Mouse (Mus musculus) intestine, embryonic 16.5 days (tissue): ENCODE data around the gene Nppc. TPM values are rescaled to one million over a fixed set of nuclear protein-coding genes. Genes with fewer than 3 reads are reported as not detected.

Experiments used
- ATAC-seq: fragments of 200-750 bp; cut with Nextera tagmentation; 2 replicates; pipeline ENCODE4 v1.8.0; 2017; ENCODE audit warnings: moderate TSS enrichment, moderate library complexity
- H3K27ac ChIP-seq: fragments of 300-500 bp; sonication (generic); 2 replicates; pipeline ENCODE4 v1.5.1; 2014; ENCODE audit warnings: mild to moderate bottlenecking, low read length
- H3K27me3 ChIP-seq: fragments of 300-500 bp; sonication (generic); replicated peaks from 2 replicates; pipeline ENCODE4 v1.6.1; 2014; ENCODE audit warnings: low read length, control low read depth, mixed read lengths; ENCODE audit not compliant: control insufficient read depth, insufficient read depth
- H3K36me3 ChIP-seq: fragments of 300-500 bp; sonication (generic); 2 replicates; pipeline ENCODE4 v1.6.1; 2014; ENCODE audit warnings: low read length, control low read depth; ENCODE audit not compliant: control insufficient read depth, insufficient read depth
- H3K4me1 ChIP-seq: fragments of 300-500 bp; sonication (generic); 2 replicates; pipeline ENCODE4 v1.6.1; 2014; ENCODE audit warnings: low read length, control low read depth, mixed read lengths; ENCODE audit not compliant: control insufficient read depth, insufficient read depth
- H3K4me2 ChIP-seq: fragments of 300-500 bp; sonication (generic); 2 replicates; pipeline ENCODE4 v1.6.1; 2014; ENCODE audit warnings: low read depth, low read length, control low read depth
- H3K4me3 ChIP-seq: fragments of 300-500 bp; sonication (generic); 2 replicates; pipeline ENCODE4 v1.5.1; 2014; ENCODE audit warnings: mild to moderate bottlenecking, low read length
- H3K9ac ChIP-seq: fragments of 300-500 bp; sonication (generic); 2 replicates; pipeline ENCODE4 v1.6.1; 2014; ENCODE audit warnings: low read depth, low read length
- H3K9me3 ChIP-seq: fragments of 300-500 bp; sonication (generic); 2 replicates; pipeline ENCODE4 v1.6.1; 2016; ENCODE audit warnings: low read length, control low read depth; ENCODE audit not compliant: control insufficient read depth
- WGBS: fragments of 180-500 bp; shearing (Covaris S2); extraction: QIAGEN DNeasy Blood & Tissue Kit; methylation state at CpG from one replicate; pipeline ENCODE4 v1.1.7; 2014; 5-methylcytosine and 5-hydroxymethylcytosine counted together
- polyA plus RNA-seq: library from polyadenylated mRNA; unstranded; fragments of >200 nt; fragmentation: Nextera tagmentation; extraction: Ambion mirVana; gene quantifications from 2 replicates; pipeline ENCODE4 v1.2.1, GENCODE M21; 2015

Gene Nppc
- 0.34 and 0.72 TPM in 2 replicates for polyA plus RNA-seq

DNA sequence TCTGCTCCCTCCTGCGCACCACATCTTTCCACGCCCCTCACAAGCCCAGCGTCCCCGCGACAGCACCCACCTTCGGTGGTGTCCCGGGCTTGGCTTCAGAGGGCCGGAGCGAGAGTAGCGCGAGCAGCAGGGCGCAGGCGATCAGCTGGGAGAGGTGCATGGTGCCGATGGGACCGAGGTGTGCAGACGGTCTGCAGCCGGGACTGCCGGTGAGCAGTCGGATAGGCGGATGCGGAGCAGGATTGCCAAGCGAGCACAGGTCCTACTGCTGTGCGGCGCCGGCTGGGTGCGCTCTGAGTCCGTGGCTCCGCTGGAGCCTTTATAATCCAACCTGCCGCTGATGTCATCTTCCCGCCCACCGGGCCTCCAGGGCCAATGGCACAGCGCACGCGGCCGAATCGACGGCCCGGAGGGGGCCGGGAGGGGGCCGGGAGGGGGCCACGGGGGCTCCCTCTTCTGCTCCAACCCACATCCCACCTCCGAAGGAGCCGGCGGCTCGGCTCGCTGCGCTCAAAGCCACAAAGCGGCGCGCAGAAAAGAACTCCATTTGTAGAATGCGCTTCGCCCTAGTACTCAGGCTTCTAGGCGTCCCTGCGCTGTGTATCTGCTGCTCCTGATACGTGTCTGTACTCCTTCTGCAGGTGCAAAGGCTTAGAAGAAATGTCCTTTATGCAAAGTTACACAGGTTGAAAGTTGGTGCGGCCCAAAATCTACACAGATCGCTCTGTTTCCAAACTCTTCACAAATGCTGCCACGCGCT lies at the start of gene Nppc:
Gene Nppc, minus strand, starts transcription at position 293 of the 760 bp plus-strand sequence.
- Histone ChIP-seq H3K36me3 (no peaks in the 10 kb centered on the region), H3K27me3 (peaks cover 24% of the 10 kb centered on the region), H3K9me3 (no peaks in the 10 kb centered on the region), H3K4me2 (peak within 1 kb of the TSS; percentile 99), H3K9ac (peak within 1 kb of the TSS; percentile 54), H3K4me3 (peak within 1 kb of the TSS; percentile 57), H3K4me1 (peaks cover 7% of the 10 kb centered on the region), H3K27ac (no peak within 1 kb of the TSS)
- peak; percentile 94 for ATAC-seq
- 4% methylated on average over 51 of the region's 59 CpGs for WGBS

DNA sequence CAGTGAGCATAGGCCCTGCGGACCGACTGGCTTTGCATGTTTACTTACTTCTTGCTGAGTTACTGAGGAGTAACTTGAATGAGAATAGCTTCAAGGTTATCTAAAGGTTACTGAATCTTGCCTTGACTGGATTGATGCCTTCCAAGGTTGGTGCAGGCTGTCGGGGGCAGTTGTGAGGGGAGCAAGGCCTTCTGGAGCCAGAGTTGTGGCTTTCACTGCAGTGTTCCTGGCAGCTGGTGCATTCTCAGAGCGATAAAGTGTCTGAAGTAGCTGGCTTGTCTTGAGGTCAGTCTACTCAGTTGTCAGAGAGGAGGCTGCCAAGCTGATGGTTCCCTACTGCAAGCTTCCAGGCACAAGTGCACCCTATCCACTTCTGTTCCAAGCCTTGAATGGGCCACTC lies 49.0 kb upstream of the Nppc start:
- Histone ChIP-seq H3K9me3 (no peaks in the 10 kb centered on the region), H3K9ac (no peak overlapping the region), H3K27ac (no peak overlapping the region), H3K36me3 (no peaks in the 10 kb centered on the region), H3K27me3 (no peaks in the 10 kb centered on the region), H3K4me2 (no peak overlapping the region), H3K4me1 (no peaks in the 10 kb centered on the region), H3K4me3 (no peak overlapping the region)
- 72% methylated on average over 4 of the region's 4 CpGs for WGBS
- ATAC-seq = no peak

DNA sequence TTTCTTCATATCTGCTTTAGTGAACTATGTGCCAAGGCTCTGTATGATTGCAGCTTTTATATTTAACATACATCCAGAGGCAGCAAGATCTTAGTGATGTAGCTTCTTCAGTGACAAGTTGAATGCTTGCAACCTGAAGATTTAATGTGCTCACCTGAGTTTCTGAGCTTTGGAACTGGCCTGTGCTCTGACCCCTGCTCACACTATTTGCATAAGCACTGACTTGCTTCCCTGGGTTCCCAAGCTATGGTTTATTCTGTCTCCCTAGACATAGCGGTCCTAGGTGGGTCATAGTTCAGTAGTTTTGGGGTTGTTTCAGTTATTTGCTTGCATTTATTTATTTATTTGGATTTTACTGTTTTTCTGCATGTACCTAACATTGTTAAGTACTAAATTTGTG lies 47.8 kb upstream of the Nppc start:
- Histone ChIP-seq H3K27ac (no peak overlapping the region), H3K4me1 (0 out of 2 replicates have a peak, but pooled peaks cover under 1% of the 10 kb centered on the region), H3K36me3 (no peaks in the 10 kb centered on the region), H3K4me3 (no peak overlapping the region), H3K9ac (no peak overlapping the region), H3K9me3 (no peaks in the 10 kb centered on the region), H3K4me2 (no peak overlapping the region), H3K27me3 (no peaks in the 10 kb centered on the region)
- WGBS = 83% methylated on average over 1 of the region's 1 CpGs
- no peak for ATAC-seq

DNA sequence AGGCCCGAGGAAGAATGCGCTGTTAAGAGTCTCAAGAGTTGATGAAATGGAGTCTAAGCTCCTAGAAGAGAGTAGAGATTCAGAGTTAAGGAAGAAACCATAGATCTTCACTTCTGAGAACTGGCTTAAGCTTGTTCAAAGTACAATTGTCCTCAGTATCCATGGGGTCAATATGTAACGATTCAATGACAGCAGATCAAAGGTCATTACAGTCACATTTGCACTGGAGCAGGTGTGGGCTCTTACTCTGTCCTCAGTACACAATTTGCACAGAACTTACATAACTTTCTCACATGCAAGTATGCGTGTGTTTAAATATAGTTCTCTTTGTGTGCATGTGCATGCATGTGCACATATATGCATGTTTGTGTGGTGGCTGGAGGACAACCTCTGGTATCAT lies 42.7 kb upstream of the Nppc start:
- Histone ChIP-seq H3K4me1 (peaks cover 6% of the 10 kb centered on the region; the same call in 1 of the 2 replicates), H3K27me3 (no peaks in the 10 kb centered on the region), H3K36me3 (no peaks in the 10 kb centered on the region), H3K4me3 (no peak overlapping the region), H3K27ac (no peak overlapping the region), H3K9ac (no peak overlapping the region), H3K4me2 (no peak overlapping the region), H3K9me3 (no peaks in the 10 kb centered on the region)
- 86% methylated on average over 4 of the region's 4 CpGs for WGBS
- peak; percentile 85 for ATAC-seq

DNA sequence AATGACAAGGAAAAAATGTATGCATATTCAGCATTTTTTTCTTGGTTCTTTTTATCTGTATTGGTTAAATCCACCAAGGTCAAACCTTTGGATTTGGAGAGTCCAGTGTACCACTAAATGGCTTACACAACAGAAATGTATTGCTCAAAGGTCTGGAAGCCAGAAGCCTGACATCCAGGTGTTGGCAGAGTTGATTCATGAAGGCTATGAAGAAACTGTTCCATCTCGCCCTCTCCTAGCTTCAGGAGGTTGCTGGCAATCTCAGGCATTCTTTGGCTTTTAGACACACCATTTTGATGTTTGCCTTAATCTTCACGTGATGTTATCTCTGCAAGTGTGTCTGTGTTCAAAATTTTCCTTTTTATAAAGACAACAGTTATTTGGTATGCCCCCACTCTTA lies 41.7 kb upstream of the Nppc start:
- WGBS = 85% methylated on average over 2 of the region's 2 CpGs
- Histone ChIP-seq H3K9me3 (no peaks in the 10 kb centered on the region), H3K36me3 (no peaks in the 10 kb centered on the region; the same call in 1 of the 2 replicates), H3K4me1 (peaks cover 6% of the 10 kb centered on the region; the same call in 1 of the 2 replicates), H3K27ac (no peak overlapping the region), H3K9ac (no peak overlapping the region), H3K27me3 (no peaks in the 10 kb centered on the region), H3K4me3 (no peak overlapping the region), H3K4me2 (no peak overlapping the region)
- ATAC-seq = no peak

DNA sequence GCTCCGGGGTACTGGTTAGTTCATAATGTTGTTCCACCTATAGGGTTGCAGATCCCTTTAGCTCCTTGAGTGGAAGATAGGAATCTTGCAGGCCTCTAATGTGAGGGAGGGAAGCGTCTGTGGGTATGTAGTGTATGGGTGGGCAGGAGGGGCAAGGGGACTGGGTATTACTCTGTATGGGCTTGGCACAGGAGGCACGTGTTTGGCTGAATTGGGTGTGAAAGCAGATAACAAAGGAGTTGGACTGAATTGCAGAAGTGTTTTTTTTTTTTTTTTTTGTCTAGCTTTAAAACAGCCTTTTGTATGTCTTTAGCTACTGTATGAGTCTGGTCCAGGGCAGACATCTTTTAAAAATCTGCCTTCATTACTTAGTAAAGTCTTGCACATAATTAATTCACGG lies 39.2 kb upstream of the Nppc start:
- Histone ChIP-seq H3K4me3 (no peak overlapping the region), H3K9ac (no peak overlapping the region), H3K36me3 (no peaks in the 10 kb centered on the region; the same call in 1 of the 2 replicates), H3K27me3 (no peaks in the 10 kb centered on the region), H3K4me2 (no peak overlapping the region), H3K9me3 (no peaks in the 10 kb centered on the region), H3K27ac (no peak overlapping the region), H3K4me1 (peaks cover 9% of the 10 kb centered on the region; the same call in 1 of the 2 replicates)
- 85% methylated on average over 4 of the region's 4 CpGs for WGBS
- ATAC-seq = no peak

DNA sequence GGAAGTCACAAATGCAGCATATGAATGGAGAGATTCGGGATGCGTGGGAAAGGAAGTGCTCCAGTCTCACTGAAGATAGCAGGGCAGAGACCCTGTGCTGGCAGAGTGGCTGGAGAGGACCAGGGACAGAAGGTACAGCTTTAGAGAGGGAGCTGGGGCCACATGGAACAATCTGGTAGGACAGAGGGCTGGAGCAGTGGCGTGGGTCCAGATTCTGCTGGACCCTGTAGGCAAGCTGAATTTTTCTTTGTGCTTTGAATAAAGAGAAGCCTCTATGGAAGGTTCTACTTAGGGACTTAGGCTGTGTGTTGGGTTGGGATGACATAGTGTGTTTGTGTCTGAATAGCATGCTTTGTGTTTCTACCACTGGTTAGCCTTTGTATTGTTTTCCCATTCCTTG lies 35.1 kb upstream of the Nppc start:
- no peak overlapping the region for H3K9ac ChIP-seq
- peaks cover 9% of the 10 kb centered on the region for H3K4me1 ChIP-seq
- no peaks in the 10 kb centered on the region for H3K27me3 ChIP-seq

DNA sequence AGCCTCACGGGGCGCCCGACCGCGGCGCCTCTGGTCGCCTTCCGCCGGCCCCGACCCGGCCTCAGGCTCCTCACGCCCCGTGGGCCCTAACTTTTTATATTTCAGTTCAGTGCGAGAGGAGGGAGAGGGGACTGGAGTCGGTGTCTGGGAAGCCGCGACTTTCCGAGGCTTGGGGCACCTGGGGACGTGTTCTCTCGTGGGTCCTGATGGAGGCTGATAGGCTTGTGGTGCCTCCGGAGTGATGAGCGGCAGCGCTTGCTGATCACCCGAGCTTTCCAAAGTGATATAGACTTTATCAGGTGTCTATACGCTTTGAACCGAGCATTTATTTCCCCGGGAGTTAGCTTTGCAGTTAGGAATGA lies 33.6 kb upstream of the Nppc start:
- H3K4me3 ChIP-seq = peak overlapping the region; percentile 87
- no peaks in the 10 kb centered on the region for H3K9me3 ChIP-seq
- H3K4me2 ChIP-seq = peak overlapping the region; percentile 92
- no peaks in the 10 kb centered on the region; the same call in 1 of the 2 replicates for H3K36me3 ChIP-seq
- H3K27ac ChIP-seq = peak overlapping the region; percentile 89
- no peaks in the 10 kb centered on the region for H3K27me3 ChIP-seq
- peak overlapping the region; percentile 94 for H3K9ac ChIP-seq
- under 1% methylated on average over 27 of the region's 27 CpGs for WGBS
- peak; percentile 69; the same call in 1 of the 2 replicates for ATAC-seq
- H3K4me1 ChIP-seq = peaks cover 9% of the 10 kb centered on the region

More for the DNA sequence above, 35.1 kb upstream of the Nppc start:
- Histone ChIP-seq H3K9me3 (no peaks in the 10 kb centered on the region), H3K4me2 (no peak overlapping the region), H3K36me3 (no peaks in the 10 kb centered on the region; the same call in 1 of the 2 replicates), H3K27ac (no peak overlapping the region), H3K4me3 (no peak overlapping the region)
- no peak for ATAC-seq
- WGBS = 78% methylated on average over 3 of the region's 3 CpGs

DNA sequence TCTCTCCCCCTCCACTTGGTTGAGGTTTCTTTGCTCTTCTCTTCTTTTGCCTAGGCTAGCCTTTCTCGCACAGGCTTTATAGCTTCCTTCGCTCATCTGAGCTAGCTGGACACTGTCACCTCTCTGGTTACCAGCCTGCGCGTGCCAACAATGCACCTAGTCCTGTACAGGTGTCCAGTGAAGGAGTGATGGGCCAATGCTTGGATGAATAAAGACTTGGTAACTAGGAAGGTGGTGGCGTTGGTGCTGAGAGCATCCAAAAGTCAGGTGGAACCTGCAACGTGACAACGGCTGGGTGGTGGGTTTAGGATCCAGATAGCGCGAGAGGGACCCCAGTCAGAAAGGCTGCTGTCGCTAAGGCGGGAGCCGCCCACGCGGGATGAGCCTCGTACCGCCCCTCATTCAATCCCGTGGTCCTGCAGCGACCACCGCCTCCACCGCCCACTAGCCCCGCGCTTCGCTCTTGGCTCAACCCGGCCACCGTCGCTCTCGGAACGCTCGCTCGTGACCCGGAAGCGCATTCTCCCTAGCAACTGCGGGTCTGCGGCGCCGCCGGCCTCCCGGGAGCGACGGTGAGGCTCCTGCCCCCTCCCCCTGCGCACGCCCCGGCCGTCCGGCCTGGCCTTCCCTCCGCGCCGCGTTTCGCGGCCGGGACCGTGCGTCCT lies 33.1 kb upstream of the Nppc start, which contains the start of gene Dis3l2:
Gene Dis3l2, plus strand, starts transcription at position 509 of the 665 bp plus-strand sequence.
- H3K4me2 ChIP-seq = peak within 1 kb of the TSS; percentile 92
- H3K27me3 ChIP-seq = no peaks in the 10 kb centered on the region
- H3K9me3 ChIP-seq = no peaks in the 10 kb centered on the region
- H3K4me1 ChIP-seq = peaks cover 9% of the 10 kb centered on the region
- ATAC-seq = peak; percentile 96
- peak within 1 kb of the TSS; percentile 89 for H3K27ac ChIP-seq
- peak within 1 kb of the TSS; percentile 87 for H3K4me3 ChIP-seq
- no peaks in the 10 kb centered on the region; the same call in 1 of the 2 replicates for H3K36me3 ChIP-seq
- peak within 1 kb of the TSS; percentile 94 for H3K9ac ChIP-seq
- WGBS = 2% methylated on average over 52 of the region's 54 CpGs
